Mouse (Mus musculus): ENCODE measurements around the gene Zfp827.

DNA sequence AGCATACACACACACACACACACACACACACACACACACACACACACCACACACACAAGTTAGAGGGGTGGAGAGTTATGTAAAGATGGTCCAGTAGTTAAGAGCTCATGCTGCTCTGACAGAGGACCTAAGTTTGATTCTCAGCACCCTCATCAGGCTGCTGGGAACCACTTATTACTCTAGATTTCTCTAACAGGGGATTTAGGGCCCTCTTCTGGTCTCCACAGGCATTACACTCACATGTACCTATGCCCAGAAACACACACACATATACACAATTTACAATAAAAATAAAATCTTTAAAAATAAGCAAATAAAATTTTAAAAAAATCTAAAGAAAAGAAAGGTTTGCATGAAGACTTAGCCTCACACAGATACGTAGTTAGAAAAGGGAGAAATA, 4.3 kb upstream of the Zfp827 start:
- TF ChIP-seq POLR2A (IDR thresholded peaks at IDR 0.05; ENCODE audit: extremely low read depth, insufficient read depth, low read length) = no peak
- TF ChIP-seq CTCF (IDR thresholded peaks at IDR 0.05; ENCODE audit: extremely low read depth, insufficient read depth, low read length) = no peak

All from cortical plate, adult 2 months (tissue).